Mouse (Mus musculus) embryo, embryonic 11 days (tissue): ENCODE data around the gene Syne1.

Experiments used
- DNase-seq: peaks from one replicate; pipeline ENCODE4 v3.0.0-alpha.2; 2015

Syne1 gene

DNA sequence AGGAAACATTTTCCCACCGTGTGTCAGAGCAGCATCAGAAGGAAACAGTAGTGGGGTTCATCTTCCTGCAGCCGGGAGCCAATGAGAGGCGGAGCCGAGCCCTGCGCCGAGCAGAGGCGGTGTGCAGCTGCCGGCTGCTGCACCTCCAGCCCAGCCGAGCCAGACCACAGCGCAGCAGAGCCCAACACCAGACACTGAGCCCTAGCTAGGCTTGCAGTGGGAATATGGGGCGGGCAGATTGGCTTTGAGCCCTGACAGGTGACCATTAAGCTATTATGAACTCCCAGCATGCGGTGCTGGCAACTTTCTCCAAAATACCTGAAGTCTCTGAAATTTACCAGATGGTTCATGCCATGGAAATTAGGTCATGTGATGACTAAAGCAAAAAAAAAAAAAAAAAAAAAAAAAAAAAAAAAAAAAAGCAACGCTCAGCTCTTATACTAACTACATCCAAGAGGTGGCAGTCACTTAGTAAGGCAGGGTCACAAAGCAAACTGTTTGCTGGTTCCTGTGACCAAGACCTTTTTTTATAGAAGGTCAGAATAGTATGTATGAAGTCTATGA is 356.5 kb downstream of the Syne1 start:
- peak; percentile 87 for DNase-seq

DNA sequence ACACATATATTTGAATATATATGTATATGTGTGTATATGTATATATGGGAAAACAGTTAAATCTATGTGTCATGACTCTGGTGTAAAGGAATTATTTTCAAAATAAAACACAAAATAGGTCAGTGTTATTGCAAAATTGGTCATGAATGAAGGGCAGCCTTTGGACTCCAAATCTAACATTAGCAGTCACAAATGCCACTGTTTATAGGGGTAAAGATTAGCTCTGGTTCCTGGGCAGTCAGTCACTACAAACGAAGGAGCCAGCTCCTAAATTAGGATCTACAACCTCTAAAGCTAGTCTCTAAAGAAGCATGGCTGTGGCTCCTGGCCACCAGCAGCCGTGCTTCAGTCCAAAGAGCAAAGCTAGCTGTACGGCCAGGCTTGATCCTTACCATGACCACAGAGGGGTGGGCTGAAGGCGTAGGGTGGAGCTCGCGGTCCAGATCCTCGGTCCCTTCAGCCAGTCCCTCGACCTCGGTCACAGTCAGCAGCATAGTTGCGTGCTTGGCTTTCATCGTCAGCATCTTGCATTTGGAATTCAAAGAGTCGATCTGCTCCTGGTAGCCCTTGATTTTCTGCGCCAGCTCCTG is 357.1 kb downstream of the Syne1 start:
- no peak for DNase-seq

DNA sequence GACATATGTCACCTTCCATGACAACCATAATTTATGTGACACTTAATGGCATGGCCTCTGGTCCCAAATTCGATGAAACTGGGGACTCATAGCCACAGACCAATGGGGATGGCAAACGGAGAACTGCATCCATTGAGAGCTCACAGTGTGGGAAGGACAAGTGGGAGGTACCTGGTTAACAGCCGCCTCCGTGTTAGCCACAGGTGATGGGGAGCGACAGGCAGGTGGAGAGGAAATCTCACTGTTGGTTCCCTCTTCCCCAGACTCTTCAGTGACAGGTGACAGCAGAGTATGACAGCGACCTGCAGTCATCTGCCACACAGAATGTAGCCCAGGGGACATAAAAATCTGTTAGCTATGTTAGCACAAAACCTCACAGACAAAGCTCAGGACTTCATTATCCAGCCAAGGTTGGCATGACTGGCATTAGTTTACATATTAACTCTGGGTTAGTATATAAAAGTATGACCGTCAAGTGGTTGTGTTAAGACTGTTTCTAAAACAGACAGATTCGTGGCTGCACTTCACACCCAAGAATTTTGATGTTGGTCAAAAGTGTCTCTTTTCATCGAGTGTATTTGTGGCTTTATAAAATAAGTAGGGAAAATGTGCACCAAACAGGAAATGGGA is 358.3 kb downstream of the Syne1 start:
- no peak for DNase-seq

DNA sequence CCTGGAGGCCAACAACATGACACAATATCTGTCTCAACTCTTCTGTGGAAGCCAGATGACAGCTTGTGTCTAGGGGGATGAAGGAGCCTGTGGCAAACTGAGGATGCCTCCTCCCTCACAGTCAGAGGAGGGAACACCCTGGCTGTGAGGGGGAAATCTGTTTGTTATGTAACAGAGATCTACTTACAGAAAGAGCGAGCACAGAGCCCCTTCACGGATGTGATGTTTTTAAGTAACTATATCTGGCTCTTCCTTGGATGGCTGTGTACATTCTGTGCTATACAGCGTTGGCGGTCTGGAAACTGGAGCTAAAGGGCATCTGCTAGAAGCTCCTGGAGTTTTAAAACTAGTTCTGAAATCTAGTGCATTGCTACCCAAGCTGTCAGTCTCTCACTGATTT is 360.5 kb downstream of the Syne1 start:
- no peak for DNase-seq

DNA sequence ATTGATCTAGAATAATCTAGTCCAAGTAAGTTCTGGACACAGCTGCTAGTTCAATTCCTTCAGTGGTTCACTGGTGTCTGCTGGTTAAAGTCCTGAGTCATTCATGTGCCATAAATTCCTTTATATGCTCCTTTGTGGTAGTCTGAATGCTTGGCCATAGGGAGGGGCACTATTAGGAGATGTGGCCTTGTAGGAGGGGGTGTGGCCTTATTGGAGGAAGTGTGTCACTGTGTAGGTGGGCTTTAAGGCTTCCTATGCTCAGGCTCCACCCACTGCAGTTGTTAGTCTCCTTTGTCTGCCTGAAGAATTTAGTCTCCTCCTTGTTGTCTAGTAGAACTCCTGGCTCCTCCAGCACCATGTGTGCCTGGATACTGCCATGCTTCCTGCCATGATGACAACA is 362.4 kb downstream of the Syne1 start:
- no peak for DNase-seq

DNA sequence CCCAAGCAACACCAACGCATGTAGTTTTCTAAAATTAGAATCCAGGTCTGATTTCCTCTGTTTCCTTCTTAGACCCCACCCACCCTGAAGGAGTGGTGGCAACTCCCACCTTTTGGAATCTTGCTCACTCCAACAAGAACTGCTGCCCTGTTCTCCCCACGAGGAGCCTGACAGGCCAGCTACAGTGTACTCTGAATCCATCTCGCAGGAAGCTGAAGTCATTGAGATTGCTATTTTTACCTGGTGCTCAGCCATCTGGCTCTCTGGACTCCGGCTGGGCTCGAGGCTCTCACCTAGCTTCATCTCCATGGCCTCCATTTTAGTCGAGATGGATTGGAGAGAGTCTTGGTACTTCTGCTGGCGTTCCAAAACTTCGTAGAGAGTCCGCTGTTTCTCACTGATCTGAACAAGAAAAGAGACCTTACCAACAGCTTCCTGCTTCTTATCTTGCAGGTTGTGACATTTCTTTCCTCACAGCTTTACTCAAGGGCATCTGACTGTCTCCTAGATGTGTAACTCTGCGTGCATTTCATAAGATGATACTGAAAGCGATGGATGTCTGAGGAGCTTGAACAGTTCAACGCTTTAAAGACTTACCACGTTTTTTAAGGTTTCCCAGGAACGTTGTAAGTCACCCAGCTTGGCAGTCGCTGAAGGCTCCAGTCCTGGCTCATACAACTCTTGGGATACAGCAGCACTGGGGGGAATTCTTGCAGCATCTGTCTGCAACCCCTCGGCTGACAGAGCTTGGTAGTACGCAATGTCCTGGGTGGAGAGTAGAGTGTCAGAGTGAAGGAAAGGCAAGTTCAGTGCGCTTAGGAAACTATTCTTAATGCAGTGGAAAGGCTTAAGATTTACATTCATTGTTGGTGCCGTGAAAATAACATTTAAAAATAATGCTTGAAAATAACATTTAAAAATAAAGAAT is 365.9 kb downstream of the Syne1 start:
- DNase-seq = no peak

DNA sequence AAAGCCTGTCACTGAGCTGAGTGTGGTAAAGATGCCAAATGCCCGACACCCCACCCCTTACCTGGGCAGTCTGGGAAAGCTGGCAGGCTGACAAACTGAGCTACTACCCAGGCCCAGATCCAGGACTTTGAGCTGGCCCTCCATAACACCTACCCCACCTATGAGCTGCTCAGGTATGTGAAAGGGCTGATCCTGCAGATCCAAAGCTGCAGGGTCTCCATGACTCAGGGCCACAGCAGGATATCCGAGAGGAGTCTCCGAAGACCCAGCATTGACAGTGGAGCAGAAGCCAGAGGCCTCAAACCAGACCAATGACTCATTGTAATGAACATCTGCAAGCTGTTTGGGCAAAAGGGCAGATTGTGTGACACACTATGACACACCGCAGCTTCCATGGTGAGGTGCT is 369.5 kb downstream of the Syne1 start:
- no peak for DNase-seq

DNA sequence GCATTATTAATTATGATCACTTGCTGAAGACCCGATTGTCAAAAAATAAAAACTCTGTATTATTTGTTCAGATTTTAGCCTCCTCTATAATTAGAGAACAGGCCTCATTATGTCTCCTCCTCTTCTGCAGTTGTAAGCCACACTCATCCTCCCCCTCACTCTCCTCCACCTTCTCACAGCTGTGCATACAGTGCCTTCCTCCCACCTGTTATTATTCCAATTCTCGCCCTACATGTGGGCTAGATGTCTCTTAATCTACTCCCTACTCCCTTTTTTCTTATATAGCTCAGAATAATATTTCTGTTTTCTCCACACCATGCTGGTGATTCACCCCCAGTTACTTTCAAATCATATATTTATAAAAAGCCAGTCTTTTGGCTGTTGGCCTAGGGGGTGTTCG is 371.4 kb downstream of the Syne1 start:
- no peak for DNase-seq

DNA sequence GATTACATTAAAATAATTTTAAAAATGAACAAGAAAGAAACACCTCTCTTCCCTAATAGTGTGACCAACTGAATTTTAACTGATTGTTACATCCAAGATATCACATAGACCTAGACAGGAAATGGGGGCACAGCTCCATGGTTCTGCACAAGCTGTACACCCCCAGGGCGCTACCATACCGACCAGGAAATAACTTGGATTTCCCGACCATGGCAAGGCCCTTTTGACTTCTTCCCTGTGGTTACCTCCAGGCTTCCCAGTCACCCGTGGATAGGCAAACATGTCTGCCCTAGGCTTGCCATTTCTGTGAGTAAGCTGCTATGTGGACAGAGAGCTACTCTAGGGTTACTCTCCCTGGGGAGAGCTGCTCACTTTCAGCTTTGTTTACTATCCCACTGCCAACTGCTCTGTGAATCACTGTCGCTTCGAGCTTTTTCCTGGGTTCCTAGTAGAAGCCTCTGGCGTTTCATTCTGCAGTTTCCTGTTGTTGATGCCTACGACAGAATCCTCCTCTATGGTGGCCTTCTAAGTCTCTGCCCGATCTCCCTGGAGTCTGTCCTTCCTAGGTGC is 373.8 kb downstream of the Syne1 start:
- no peak for DNase-seq

DNA sequence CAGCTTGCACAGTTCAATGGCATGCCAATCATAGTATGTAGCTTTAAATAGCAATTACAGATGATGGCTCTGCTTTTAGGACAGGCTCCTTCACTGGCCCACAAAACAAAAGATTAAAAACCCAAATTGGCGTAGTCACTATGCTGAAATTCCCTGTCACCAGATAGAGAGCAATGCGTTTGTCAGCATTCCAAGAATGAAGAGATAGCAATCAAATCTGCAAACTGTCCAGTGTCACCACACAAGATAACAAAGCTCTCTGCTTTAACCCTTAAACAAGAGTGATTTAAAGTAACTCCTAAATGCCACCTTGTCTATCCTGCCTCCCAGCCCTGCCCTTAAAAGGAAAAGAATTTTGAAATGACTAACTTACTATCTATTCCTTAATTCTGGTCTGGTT is 374.9 kb downstream of the Syne1 start:
- no peak for DNase-seq

DNA sequence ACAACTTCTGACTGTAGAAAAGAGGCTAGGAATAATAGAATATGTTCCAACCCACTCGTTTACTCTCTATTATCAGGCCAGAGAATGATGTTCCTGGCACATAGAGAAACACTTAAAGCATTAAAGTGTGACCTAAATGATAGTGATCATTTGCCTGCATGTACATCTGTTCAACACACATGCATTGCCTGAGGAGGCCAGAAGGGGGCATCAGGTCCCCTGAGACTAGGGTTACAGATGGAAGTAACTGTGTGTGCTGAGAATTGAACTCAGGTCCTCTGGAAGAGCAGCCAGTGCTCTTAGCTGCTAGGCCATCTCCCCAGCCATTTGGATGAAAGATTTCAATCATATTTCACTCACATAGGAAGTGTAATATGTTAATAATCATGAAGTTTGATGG is 380.9 kb downstream of the Syne1 start:
- DNase-seq = no peak

DNA sequence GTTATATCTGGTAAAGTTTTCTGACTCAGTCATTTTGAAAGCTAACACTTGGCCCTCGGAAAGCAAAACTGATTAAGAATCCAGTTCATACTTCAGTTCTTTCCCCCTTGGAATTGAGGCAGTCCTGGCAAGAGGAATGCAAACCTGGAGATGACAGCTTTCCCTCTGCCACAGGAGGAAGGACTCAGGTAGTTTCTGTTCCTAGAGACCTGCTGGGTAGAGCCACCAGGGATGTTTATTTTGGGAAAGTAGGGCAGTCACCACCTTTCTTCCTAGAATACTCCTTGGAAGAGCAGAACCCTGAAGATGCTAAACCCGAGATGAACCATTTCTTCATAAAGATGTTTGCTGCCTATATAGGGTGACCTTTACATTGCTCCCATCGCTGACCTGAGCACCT is 383.8 kb downstream of the Syne1 start:
- DNase-seq = no peak

DNA sequence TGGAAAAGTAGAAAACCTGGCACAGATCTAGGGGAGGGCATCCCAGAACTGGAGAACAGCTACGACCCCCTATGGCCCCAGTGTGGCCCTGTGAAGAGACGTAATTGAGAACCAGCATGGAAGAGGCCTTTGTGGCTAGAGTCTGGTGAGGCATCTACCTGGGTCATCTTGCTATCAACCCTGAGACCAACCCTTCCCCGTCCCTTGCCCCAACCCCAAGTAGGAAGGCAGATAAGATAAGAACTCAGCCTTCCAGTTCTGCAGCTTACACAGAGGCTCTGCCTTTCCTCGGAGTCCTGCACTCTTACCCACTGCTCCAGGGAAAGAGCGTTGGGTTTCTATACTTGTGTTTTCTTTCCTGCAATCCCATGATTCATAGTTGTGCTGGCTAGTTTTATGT is 385.8 kb downstream of the Syne1 start:
- no peak for DNase-seq

DNA sequence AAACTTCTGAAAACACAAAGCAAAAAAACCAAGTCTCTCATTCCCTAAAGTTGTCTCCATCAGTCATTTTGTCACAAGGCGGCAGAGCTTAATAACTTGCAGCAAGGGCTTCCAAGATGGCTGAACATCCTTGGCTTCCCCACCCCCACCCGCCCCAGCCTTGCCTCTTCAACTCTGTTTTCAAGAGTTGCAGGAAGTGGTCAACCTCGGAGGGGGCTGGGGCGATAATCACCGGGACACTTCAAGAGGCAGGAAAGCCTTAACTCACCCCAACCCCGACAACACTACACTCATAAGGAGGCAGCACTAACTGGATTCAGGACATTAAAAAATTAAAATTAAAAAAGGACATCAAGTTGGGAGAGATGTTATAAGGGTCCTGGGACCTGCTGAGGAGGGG is 387.5 kb downstream of the Syne1 start:
- no peak for DNase-seq

DNA sequence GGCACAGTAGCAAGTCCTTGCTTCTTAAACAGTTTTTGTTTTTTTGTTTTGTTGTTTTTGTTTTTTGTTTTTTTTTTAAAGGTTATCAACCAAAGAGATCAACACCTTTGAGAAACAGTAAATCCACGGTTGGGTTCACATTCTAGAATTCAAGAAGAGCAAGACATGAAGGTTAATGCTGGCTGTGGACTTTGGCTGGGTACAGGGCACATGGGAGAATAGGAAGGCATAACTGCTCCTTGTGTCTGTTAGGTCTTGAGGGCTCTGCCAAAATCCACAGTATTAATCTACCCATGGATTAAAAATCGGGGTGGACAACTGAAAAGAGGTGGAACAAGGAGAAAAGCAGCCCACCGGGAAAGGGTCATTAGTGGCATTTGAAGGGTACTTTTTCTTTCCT is 388.0 kb downstream of the Syne1 start:
- DNase-seq = no peak

DNA sequence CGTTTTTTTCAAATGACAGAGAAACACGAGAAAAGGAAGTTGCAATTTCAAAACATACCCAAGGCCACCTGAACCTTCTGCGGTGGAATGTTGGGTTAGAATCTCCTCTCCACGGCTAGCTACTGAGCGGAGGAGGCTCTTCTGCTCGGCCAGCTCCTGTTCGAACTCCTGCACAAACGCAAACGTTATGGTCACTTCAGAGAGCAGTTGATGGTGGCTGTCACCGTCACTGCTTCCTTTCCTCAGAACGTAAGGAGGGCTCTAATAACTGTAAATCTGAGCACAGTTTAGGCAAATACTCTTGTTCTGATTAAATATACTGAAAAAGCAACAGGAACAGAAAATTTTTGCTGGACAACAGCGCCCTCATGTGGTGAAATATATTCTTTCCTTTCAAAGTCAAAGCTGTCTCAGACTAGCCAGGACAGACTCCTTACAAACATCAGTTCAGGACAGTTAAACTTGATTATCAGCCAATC is 389.8 kb downstream of the Syne1 start:
- peak; percentile 68 for DNase-seq

DNA sequence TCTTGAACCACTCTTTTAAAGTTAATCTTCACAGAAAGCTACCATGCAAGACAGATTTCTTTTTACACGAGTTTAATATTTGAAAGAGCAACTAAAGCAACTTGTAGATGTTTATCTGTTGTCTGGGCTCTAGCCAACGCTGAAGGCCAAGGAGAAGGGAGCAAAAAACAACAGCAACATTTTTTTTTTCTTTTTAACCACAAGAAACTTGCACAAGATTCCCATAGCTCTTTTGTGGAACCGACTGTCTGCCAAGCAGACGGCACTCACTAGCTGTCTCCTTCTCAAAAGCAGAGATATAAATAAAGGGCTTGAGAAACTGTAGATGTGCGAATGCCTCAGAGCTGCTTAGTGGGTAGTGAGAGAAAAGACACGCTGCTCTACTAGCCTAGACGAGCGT is 391.6 kb downstream of the Syne1 start:
- DNase-seq = no peak

DNA sequence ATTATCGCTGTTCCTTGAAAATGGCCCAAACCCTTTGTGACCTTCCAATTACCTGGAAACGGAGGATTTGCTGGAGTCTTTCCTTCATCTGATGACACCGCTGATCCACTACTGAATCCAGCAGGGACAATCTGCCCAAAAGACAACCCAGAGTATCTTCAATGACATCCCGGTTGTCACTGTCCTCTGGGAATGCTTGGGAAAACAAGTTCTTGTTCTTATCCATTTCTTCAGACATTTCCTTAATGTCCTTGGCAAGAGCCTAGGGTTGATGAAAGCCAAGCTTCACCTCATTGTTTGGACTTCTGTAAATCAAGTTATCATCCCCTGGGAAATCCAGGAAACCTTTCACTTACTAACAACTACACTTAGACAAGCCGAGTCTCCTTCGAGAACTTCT is 398.2 kb downstream of the Syne1 start:
- no peak for DNase-seq

DNA sequence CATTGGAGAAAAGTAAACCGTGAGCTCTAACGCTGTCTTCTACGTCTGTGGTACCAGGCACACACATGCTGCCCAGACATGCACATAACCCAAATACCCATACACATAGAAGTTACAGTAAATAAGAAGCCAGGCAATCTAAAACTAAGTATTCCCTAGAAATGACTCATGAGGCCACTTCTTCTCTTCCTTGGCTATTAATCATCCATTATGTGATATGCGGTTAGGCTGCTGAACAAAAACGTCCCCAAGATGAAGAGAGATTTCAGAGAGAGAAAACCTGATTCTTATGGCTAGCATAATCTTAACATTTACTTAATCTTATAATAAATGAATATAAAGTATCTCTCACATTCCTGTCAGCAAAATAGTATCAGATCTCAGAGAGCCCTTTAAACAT is 409.8 kb downstream of the Syne1 start:
- DNase-seq = no peak

DNA sequence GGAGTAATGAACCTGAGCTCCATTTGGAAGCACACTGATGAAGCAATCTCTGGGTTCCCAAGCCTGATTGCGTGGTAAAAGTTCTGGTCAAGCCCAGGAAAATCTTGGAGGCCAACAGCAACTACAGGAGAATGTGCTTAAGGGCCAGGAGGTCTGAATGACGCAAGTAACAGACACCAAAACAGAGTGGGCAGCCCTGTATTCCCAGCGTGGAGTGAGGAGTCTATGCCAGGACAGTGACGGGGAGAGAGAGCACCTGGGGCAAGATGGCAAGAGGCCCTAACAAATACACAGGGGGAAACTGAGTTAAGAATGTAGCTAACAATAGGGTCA is 411.4 kb downstream of the Syne1 start:
- DNase-seq = no peak

DNA sequence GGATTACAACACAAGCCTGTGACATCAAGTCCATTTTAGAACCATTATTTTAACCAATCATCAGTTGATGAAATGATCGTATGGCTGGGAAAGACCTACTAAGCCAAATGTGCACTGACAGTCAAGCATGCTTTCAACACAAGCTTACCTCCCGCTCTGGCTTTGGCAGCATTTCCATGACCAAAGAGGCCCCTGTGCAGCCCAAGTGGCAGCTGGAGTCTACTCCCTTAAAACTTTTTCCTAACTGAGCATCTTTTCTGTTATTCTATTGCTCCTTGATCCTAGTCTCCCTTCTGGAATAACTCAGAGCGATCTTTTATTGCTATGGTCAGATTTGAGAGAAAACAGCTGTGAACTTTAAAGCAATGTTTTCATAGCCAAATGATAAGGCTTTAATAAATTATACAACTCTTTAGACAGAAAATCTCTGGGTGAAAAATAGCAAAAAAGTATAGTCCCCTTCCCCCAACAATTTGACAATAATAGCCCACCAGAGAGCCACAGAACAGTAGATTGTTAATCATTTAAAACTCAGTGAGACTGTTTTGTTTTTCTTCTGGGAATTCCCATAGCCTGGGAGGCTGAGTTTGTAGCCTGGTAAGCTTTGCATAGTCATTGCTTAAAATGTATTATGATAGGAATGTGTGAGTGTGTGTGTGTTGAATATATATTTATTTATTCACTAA is 411.9 kb downstream of the Syne1 start:
- no peak for DNase-seq

DNA sequence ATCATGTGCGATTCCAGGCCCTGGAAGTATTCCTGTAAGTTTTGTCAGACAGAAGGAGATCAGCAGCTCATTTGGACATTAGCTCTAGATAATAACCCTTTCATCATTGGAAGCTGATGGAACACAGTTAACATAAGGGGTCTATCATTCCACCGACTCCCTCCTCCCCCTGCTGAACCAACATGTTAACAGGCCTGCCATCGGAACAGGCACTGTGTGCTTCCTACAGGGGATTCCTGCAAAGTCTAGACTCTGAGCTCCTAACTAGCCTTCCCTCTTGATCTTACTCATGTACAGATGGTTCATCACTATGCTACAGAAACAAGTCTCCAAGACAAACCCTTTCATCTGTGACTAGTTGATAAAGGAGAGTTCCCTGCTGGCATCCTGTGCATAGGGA is 419.2 kb downstream of the Syne1 start:
- DNase-seq = no peak

DNA sequence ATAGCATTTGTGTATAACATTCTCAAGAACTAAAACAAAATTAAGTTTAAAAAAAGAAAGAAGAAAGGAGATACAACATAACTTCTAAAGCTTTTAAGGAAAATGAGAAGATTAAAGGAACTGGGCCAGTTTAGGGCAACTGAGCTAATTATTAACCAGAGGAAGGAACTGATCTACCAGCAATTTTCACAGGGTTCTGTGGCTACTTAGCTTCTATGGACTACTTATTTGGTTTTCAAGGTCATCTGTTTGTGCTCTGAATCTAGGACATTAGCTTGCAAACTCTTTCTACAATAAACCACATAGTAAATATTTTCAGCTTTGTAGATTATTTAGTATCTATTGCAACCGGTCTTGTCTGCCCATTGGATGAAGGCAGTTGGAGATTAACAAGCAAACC is 420.8 kb downstream of the Syne1 start:
- no peak for DNase-seq
